In genomic region chr17:51892856-51893255, GRCm38 (mm10) we compare ENCODE assay signal across 13 mouse cellular contexts.
"Had no signal": no experiment of that assay in that cellular context is flagged by ENCODE, and none has a peak within 500 bp of the region (broad histone marks: within the 10 kb centered on the region; RNA-seq: fewer than 3 reads in every experiment).

No protein-coding gene starts in this region.

- DNase-seq: gastrocnemius, adult 2 months; gastrocnemius, postnatal 10 days; gastrocnemius, postnatal 36 days; heart, adult 11 months; heart, adult 2 months; heart, postnatal 10 days; heart, postnatal 4 days; kidney, adult 18-20 months; kidney, adult 8-10 months; kidney, postnatal 10 days; kidney, postnatal 25 days; kidney, postnatal 4 days; left cerebral cortex, postnatal 4 days had no signal
